Mouse (Mus musculus) left cerebral cortex, adult 8-10 months (tissue): Measurements from ENCODE around the gene Cmah. TPM values are rescaled to one million over a fixed set of nuclear protein-coding genes. Genes with fewer than 3 reads are reported as not detected.

Source experiments
- DNase-seq, 2 experiments: peaks; one replicate each; pipeline ENCODE4 v3.0.0; 2022; ENCODE audit warnings: low spot score in 2 of 2
- total RNA-seq, 4 experiments: library from RNA; stranded (reverse); gene quantifications; 2 replicates each; pipeline ENCODE4 v1.2.4; 2022

Gene Cmah
- total RNA-seq, 4 experiments from 2014 or later: 0.70 to 1.3 (median 0.92) TPM

GRCm38 (mm10) chr13:24511932-24512520 lies 184.8 kb downstream of the Cmah start:
- no peak for DNase-seq

GRCm38 (mm10) chr13:24513717-24514116 lies 186.5 kb downstream of the Cmah start:
- no peak for DNase-seq

GRCm38 (mm10) chr13:24515101-24515675 lies 188.0 kb downstream of the Cmah start:
- DNase-seq: no peak

- DNase-seq: no peak
Measured at GRCm38 (mm10) chr13:24517757-24518156, 190.6 kb downstream of the Cmah start.

GRCm38 (mm10) chr13:24518887-24519286 lies 191.7 kb downstream of the Cmah start:
- no peak for DNase-seq

GRCm38 (mm10) chr13:24519976-24520647 lies 192.9 kb downstream of the Cmah start:
- no peak for DNase-seq

- DNase-seq: no peak
Measured at GRCm38 (mm10) chr13:24520796-24521195, 193.6 kb downstream of the Cmah start.

- DNase-seq: peak; percentile 47 to 86
Measured at GRCm38 (mm10) chr13:24521446-24522342, 194.5 kb downstream of the Cmah start.

- no peak for DNase-seq
Measured at GRCm38 (mm10) chr13:24522343-24522837, 195.2 kb downstream of the Cmah start.

GRCm38 (mm10) chr13:24523587-24524221 lies 196.5 kb downstream of the Cmah start:
- DNase-seq: no peak

- DNase-seq: no peak
Measured at GRCm38 (mm10) chr13:24524468-24524867, 197.3 kb downstream of the Cmah start.

- no peak for DNase-seq
Measured at GRCm38 (mm10) chr13:24525551-24525950, 198.3 kb downstream of the Cmah start.

GRCm38 (mm10) chr13:24526916-24527315 lies 199.7 kb downstream of the Cmah start:
- DNase-seq: no peak

Other genes starting within 250 kb of the Cmah start
- gene Carmil1, start 46.6 kb upstream of the Cmah start, total RNA-seq: 10 to 100 TPM; 28.4 to 37.9 (median 31.1) TPM